Mouse (Mus musculus): ENCODE results near the gene H2-DMa.
"Not testable (repeated sequence)": the region's sequence is repeated elsewhere in the genome, so short reads cannot be mapped to it uniquely, and the experiment has no call there.

Gene H2-DMa

DNA sequence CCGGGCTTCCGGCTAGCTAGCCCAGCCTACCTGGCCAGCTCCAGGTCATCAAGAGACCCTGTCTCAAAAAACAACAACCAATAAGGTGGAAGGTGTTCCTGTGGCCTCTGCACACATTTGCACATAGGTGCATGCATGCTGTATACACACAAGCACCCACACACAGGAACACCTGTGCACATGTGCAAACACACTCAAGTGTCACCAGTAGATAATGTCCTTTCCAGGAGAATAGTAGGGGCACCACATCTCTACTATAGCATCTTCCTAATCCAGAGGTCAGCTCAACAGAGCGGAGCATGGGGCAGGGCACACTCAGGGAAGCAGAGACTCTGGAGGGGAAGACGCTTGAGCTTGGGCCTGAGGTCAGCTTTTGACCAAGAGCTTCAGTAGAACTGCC lies 24.9 kb downstream of the H2-DMa start:
- DNase-seq (ENCODE audit: low read depth in 2 of 2, low spot score in 2 of 2), result not testable (repeated sequence)

- no peak for DNase-seq (ENCODE audit: low read depth in 2 of 2, low spot score in 2 of 2)
These were observed 25.6 kb downstream of the H2-DMa start for GRCm38 (mm10) chr17:34144960-34145371.

- no peak for DNase-seq (ENCODE audit: low read depth in 2 of 2, low spot score in 2 of 2)
These were observed 33.6 kb downstream of the H2-DMa start, which contains the start of gene H2-DMb1 for GRCm38 (mm10) chr17:34152923-34153322. Gene H2-DMb1, plus strand, starts transcription at chr17:34153072.

- no peak for DNase-seq (ENCODE audit: low read depth in 2 of 2, low spot score in 2 of 2)
These were observed 36.2 kb downstream of the H2-DMa start for GRCm38 (mm10) chr17:34155534-34155933.

DNA sequence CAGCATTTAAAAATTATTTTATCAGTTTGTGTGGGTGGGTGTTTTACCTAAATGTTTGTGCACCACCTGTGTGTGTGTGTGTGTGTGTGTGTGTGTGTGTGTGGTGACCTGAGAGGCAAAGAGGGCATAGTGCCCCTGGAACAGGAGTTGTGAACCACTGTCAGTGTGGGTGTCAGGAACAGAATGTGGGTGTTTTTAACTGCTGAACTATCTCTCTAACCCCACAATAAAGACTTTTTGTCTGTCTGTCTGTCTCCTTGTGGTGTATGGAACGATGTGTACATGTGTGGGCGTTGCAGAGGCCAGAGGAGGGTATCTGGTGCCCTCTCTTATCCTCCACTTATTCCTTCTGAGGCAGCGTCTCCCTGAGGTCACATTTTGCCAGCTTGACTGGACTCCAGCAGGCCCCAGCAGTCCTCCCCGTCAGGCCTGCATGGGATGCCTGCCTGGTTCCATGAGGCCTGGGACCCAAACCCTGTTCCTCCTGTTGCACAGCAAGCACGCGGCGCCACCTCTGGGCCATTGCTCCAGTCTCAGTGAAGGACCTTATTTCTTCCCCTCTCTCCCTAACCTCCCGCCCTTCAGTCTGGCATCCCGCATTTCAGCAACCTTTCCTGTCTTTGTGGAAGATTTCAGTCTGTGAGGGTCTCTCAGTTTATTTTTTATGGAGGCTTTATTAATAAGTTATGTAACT lies 45.0 kb downstream of the H2-DMa start:
- no peak for DNase-seq (ENCODE audit: low read depth in 2 of 2, low spot score in 2 of 2)

DNA sequence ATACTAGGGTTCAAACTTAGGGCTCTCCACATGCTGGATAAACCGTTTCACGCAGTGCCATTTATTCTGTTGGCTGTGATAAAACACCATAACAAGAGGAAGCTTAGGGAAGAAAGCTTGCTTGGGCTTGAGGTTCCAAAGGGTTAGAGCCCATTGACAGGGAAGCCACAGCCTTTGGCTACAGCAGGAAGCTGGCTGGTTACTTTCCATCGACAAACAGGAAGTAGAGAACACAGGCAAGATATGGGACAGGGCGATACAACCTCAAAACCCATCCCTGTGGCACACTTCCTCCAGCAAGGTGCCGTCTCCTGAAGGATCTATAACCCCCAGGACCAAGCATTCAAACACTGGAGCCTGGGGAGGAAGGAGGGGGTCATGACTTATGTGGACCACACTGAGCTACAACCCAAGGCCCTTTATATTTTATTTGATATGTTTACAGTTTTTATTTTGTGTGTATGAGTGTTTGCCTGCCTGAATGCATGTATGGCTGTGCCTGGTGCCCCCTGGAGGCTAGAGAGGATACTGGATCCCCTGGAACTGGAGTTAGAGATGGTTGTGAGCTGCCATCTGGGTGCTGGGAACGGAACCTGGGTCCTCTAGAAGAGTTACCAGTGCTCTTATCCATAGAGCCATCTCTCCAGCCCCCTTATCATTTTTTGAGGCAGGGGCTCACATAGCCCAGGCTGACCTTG lies 45.8 kb downstream of the H2-DMa start:
- peak in 1 of 2 experiments; percentile 31 for DNase-seq (ENCODE audit: low read depth in 2 of 2, low spot score in 2 of 2)

GRCm38 (mm10) chr17:34169279-34169678 lies 49.9 kb downstream of the H2-DMa start:
- DNase-seq (ENCODE audit: low read depth in 2 of 2, low spot score in 2 of 2), result peak; percentile 41 to 53

GRCm38 (mm10) chr17:34170487-34170876 lies 51.1 kb downstream of the H2-DMa start:
- no peak for DNase-seq (ENCODE audit: low read depth in 2 of 2, low spot score in 2 of 2)

GRCm38 (mm10) chr17:34170877-34171498 lies 51.6 kb downstream of the H2-DMa start:
- DNase-seq (ENCODE audit: low read depth in 2 of 2, low spot score in 2 of 2), result peak; percentile 81 to 87

DNA sequence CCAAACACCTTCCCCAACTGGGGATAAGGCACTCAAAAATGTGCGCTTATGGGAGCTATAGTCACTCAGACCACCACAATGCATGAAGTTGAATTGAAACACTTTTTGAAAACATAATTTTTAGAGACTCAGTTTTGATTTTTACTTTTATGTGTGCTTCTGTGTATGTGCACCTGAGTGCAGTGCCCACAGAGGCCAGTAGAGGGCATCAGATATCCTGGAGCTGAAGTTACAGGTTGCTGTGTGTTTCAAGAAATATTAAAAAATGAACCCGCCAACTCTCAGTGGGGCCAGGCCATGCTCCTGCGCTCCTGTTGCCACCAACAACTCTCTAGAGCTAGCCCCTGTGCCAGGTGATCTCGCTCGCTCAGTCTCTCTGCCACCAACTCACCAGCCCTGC lies 53.2 kb downstream of the H2-DMa start:
- no peak for DNase-seq (ENCODE audit: low read depth in 2 of 2, low spot score in 2 of 2)

DNA sequence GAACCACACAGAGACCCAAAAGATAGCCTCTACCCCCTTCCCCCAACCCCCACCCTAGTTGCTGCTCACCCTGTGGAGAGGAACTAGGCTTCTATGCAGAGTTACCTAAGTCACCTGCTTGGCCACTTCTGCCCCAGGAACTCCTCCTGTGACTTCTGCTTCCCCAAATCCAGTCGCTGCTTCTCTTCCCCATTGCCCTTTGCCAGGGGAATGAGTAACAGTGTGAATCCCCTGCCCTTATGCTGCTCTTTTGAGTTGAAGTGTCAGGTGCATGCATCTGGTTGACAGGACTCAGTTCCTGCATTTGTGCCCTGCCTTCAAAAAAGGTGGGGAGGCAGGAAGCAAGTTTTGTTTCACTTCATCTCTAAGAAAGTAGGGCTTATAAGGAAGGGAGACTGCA lies 54.7 kb downstream of the H2-DMa start:
- no peak for DNase-seq (ENCODE audit: low read depth in 2 of 2, low spot score in 2 of 2)

DNA sequence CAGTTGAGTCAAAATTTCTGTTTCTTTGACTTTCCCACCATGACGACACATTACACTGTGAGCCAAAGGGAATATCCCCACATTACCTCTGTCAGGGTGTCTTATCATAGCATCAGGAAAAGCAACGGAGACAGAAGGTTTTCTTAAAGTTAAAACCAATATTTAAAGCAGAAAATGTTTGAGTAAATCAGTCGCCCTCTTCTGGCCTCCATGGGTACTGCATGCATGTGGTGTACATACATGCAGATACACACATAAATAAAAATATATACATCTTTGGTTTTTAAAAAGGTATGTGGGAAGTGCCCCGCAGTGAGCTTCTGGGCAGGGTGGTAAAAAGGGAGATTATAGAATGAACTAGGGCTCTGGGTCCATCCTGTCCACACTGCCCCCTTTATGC lies 57.8 kb downstream of the H2-DMa start:
- peak in 1 of 2 experiments; percentile 44 for DNase-seq (ENCODE audit: low read depth in 2 of 2, low spot score in 2 of 2)

GRCm38 (mm10) chr17:34179019-34179418 lies 59.7 kb downstream of the H2-DMa start:
- DNase-seq (ENCODE audit: low read depth in 2 of 2, low spot score in 2 of 2), result no peak

DNA sequence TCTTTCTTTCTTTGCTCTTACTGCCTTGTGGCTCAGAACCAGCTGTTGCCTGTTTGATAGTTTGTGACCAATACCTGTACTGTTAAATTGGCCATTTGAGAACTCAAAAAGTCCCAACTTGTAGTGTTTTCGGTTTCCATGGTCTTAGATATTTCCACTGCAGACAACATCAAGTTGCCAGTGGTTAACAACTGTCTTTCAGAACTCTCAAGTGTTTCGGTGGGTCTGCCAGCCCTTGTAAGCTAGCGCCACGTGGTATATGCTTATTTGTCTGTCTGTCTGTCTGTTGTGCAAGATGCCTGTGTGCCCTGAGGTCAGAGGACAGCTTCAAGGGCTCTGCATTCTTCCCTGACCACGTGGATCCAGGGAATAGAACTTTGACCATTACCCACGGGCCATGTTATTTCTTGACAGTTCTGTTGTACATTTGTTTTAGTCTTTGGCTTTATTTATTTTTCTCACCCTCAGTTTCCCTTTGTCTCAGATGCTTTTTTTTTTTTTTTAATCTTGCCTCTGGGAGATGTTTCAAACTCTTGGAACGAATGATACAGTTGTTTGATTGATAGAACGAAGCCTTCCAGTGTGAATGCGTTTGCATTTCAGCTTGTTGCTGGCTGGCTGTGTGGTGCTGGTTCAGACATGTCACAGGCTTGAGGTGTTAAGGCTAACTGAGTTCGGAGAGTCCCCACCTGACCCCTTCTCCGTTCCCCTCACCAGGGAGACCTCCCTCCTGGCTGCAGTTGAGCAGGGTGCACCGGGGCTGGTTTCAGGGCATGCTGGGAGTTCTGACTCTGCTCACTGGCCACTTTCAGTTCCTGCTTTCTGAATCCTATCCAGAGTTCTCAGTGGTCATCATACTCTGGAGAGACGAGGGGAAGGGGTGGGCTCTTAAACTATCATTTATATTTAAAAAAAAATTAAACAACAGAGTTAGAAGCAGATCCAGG lies 60.8 kb downstream of the H2-DMa start:
- DNase-seq (ENCODE audit: low read depth in 2 of 2, low spot score in 2 of 2), result no peak

DNA sequence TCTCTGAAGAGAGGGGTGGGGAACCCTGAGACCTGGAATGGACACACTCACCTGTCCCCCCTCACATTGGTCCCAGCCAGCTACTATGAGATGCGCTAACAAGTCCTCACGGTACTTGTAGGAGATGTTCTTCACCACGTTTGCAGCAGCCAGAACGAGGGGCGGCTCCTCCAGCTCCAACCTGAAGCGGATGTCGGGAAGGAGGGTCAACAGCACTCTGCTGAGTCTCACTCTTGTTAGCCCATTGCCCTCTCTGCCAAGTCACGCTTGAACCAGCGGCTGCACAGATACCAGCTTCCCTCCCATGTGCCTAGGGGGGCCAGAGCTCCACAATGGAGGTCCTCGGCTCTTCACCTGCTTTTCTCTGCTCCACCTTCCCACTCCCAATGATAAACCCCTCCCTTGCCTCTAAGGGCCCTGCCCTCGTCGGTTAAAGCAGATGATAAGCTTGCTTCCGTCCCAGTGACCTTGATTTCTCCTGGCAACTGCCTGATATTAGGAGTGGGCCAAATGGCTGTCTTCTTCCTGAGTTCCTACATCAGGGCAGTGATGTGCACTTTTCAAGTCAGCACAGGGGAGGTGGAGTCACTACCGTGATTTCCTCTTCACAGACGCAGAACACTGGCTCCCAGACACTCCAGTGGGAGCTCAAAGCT lies 64.4 kb downstream of the H2-DMa start:
- DNase-seq (ENCODE audit: low read depth in 2 of 2, low spot score in 2 of 2), result no peak

DNA sequence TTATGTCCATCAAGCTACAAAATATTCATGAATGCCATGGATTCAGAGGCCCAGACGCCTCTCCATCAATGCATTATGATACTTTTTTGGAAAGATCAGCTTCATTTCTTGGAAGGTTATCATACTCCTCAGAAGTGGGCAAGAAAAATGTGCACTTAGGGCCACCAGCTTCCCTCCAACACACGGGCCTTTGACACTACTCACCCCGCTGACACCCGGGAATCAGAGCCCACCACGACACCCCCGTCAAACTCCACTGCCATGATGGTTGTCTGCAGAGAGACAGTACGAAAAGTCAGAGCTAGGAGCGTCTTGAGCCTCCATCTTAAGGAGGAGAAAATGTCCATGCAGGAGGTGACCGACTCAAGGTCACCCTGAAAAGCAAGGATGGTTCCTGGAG lies 66.2 kb downstream of the H2-DMa start:
- DNase-seq (ENCODE audit: low read depth in 2 of 2, low spot score in 2 of 2), result no peak

DNA sequence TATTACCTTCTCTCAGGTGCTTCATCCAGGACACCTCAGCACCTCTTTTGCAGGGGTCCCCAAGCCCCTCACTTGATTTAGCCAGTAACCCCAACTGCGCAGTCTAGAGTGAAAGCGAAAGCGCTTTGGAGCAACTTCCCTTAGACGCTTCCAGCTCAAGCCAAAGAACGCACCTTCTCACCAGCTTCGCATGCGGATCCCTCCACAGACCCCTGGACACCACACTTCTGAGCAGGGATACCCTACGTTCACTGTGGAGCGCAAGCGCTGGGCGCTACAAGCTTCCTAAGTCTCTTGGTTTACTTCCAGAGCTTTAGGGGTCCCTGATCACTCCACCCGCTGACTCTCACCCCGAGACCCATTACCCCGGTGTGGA lies 67.5 kb downstream of the H2-DMa start:
- DNase-seq (ENCODE audit: low read depth in 2 of 2, low spot score in 2 of 2), result no peak

DNA sequence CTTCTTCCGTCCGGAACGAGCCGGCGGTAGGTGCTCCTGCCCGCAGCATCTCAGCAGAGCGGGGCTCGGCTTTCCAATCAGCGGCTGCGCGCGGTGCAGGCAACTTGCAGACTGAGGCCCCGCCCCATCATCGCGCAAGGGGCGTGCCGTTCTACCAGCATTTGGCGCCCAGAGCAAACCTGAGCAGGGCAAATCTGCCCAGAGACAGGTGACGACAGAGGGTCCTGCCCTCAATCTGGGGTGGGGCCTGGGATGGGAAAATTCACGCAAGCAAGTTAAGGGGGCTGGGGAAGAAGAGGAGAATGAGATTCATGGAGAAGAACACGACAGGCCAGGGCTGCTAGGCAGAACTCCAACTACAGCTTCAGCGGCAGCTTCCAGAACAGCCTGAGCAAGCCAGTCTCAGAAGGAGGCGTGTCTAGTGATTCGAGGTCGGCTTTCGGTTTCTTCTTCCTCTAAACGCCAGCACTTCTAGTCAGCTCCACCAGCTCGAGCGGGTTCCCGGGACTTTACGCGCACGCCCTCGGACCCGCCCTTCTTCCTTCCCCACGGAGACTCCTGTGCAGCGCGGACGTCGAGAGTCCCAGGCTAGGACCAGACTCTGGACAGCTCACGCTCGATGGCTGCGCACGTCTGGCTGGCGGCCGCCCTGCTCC lies 68.0 kb downstream of the H2-DMa start, which contains the start of the genes Tap1 and Psmb9:
Gene Tap1, plus strand, starts transcription at position 293 of the 656 bp plus-strand sequence.
Gene Psmb9, minus strand, starts transcription at position 504 of the 656 bp plus-strand sequence.
- peak; percentile 97 to 99 for DNase-seq (ENCODE audit: low read depth in 2 of 2, low spot score in 2 of 2)

GRCm38 (mm10) chr17:34188010-34188409 lies 68.7 kb downstream of the H2-DMa start:
- peak in 1 of 2 experiments; percentile 18 for DNase-seq (ENCODE audit: low read depth in 2 of 2, low spot score in 2 of 2)
